Mouse (Mus musculus) spleen, adult 2 months (tissue): ENCODE data around the gene Lmod3. TPM values are rescaled to one million over a fixed set of nuclear protein-coding genes. Genes with fewer than 3 reads are reported as not detected.

Source experiments
- DNase-seq, 2 experiments: peaks; one replicate each; pipeline versions ENCODE4 v3.0.0 to v3.0.0-alpha.2; 2012 to 2021; ENCODE audit warnings: low spot score in 2 of 2, low read depth in 1 of 2
- H3K27ac ChIP-seq: fragments of 200-500 bp; 2 replicates; pipeline ENCODE4 v1.5.1; 2012; ENCODE audit warnings: low read length, inconsistent platforms; ENCODE audit not compliant: insufficient read depth
- H3K27me3 ChIP-seq: fragments of 200-500 bp; 2 replicates; pipeline ENCODE4 v1.6.1; 2012; ENCODE audit warnings: mild to moderate bottlenecking, moderate library complexity, low read length, inconsistent platforms; ENCODE audit not compliant: control insufficient read depth, insufficient read depth
- H3K36me3 ChIP-seq: fragments of 200-500 bp; 2 replicates; pipeline ENCODE4 v1.6.1; 2012; ENCODE audit warnings: mild to moderate bottlenecking, low read length, inconsistent platforms; ENCODE audit not compliant: control insufficient read depth, insufficient read depth
- H3K4me1 ChIP-seq: fragments of 200-500 bp; 2 replicates; pipeline ENCODE4 v1.6.1; 2011; ENCODE audit warnings: inconsistent platforms; ENCODE audit not compliant: control insufficient read depth, insufficient read depth, insufficient read length
- H3K4me3 ChIP-seq: fragments of 200-500 bp; 2 replicates; pipeline ENCODE4 v1.5.1; 2011; ENCODE audit warnings: mild to moderate bottlenecking, inconsistent platforms; ENCODE audit not compliant: insufficient read depth, insufficient read length; ENCODE audit errors: extremely low read depth
- CTCF ChIP-seq: fragments of 200-500 bp; IDR thresholded peaks from 2 replicates; pipeline ENCODE4 v1.5.1; 2011; ENCODE audit warnings: mild to moderate bottlenecking, inconsistent platforms; ENCODE audit not compliant: insufficient read depth, insufficient read length, insufficient replicate concordance; ENCODE audit errors: extremely low read depth
- POLR2A ChIP-seq: fragments of 200-500 bp; IDR thresholded peaks from 2 replicates; pipeline ENCODE4 v1.6.1; 2011; ENCODE audit warnings: low read depth, low read length, inconsistent platforms
- WGBS: fragments of 180-500 bp; shearing (Covaris S2); methylation state at CpG from one replicate; pipeline ENCODE4 v1.1.7; 2018; 5-methylcytosine and 5-hydroxymethylcytosine counted together
- polyA plus RNA-seq: library from polyadenylated mRNA; depleted of rRNA; stranded (reverse); fragments of >200 nt; gene quantifications from 2 replicates; pipeline ENCODE4 v1.2.3, GENCODE M21; 2012; rRNA removed

Lmod3 gene
- not detected in 2 replicates for polyA plus RNA-seq

DNA sequence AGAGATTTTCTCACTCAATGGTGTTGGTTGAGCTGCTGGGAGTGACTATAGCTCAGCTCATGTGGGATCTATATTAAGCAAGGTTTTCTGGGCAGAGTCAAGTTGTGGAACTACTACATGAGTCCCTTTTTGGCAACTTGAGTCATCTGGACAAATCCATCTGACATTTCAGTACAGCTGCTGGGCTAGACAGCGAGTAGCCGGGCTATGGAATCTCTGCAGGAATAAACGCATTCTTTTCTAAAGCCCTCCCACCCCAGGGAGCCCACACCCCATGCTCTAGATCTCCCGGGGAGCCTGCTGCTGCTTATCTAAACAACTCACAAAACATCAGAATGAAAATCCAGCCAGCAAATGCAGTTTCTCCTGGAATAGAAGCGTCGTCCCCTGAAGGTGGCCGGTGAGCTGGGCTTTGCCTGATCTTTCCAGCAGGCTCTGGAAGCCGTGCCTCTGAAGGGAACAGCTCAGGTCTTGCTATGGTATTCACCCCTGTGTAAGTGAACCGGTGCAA is at the start of gene Lmod3:
Lmod3 (minus strand) TSS at position 49 of the 511 bp plus-strand sequence.
- 85% methylated on average over 9 of the region's 9 CpGs for WGBS
- TF ChIP-seq CTCF (no peak), POLR2A (no peak)
- Histone ChIP-seq H3K27ac (no peak within 1 kb of the TSS), H3K4me3 (no peak within 1 kb of the TSS), H3K27me3 (no peaks in the 10 kb centered on the region), H3K4me1 (no peaks in the 10 kb centered on the region), H3K36me3 (no peaks in the 10 kb centered on the region)
- no peak for DNase-seq

DNA sequence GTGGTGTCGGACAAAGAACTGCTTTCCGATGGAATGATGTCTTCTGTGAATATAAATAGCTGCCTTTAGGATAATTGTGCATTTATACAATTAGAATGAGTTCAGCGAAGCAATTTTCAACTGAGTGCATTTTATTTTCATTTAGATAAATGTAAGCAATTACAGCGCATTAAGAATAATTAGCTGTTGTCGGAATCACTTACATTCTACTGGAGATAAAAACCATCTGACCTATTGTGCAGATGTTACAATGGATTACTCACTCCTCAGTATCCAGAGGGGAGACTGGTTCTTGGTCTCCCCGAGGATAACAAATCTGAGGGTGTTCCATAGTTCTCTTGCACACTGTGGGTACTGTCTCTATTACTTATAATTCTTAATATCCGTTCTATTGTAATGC is 49.7 kb upstream of the Lmod3 start:
- TF ChIP-seq CTCF, result no peak
- no peak for DNase-seq
- Histone ChIP-seq H3K36me3 (no peaks in the 10 kb centered on the region), H3K27me3 (no peaks in the 10 kb centered on the region), H3K27ac (no peak overlapping the region), H3K4me1 (no peaks in the 10 kb centered on the region), H3K4me3 (no peak overlapping the region)
- WGBS, result 92% methylated on average over 7 of the region's 7 CpGs

DNA sequence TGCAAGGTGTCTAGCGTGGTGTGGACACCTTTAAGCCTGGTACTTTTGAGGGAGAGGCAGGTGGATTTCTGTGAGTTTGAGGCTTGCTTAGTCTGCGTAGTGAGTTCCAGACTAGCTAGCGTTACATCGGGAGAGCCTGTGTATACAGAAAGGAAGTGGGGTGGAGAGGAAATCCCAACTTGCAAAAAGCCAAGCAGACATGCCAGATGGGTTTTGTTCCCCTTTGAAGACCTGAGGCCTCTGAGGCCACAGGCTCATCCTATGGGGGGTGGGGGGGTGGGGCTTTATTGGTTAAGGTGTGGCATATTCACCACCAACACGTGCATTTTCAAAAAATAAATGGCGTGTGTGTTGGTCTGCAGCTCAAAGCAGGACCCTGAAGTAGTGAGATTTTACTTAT is 48.1 kb upstream of the Lmod3 start:
- DNase-seq, result no peak
- 22% methylated on average over 6 of the region's 6 CpGs for WGBS
- no peaks in the 10 kb centered on the region for H3K36me3 ChIP-seq
- H3K27ac ChIP-seq, result no peak overlapping the region
- H3K27me3 ChIP-seq, result no peaks in the 10 kb centered on the region
- TF ChIP-seq POLR2A, result no peak
- no peak for TF ChIP-seq CTCF
- no peaks in the 10 kb centered on the region for H3K4me1 ChIP-seq
- no peak overlapping the region for H3K4me3 ChIP-seq

DNA sequence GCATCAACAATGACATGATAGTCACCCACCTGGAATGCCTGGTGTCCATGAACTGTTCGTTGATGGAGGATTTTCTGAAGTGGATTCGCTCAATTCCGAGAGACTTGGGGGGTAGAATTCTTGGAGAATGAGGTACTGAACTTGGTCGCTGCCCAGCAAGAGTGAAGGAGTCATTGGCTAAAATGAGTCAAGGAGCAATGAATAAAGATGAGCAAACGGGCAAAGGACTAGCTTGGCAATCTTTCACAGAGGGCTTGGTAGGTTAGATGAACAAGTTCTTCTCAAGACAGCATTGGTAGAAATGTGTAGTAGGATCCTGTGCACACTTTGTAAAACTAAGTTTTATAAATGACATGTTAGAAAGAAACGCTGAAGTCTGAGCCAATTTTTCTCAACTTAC is 47.6 kb upstream of the Lmod3 start:
- no peaks in the 10 kb centered on the region for H3K27me3 ChIP-seq
- H3K4me1 ChIP-seq, result no peaks in the 10 kb centered on the region
- TF ChIP-seq CTCF (no peak), POLR2A (no peak)
- no peak overlapping the region for H3K4me3 ChIP-seq
- H3K36me3 ChIP-seq, result no peaks in the 10 kb centered on the region
- no peak overlapping the region for H3K27ac ChIP-seq
- 86% methylated on average over 6 of the region's 6 CpGs for WGBS
- DNase-seq, result no peak

DNA sequence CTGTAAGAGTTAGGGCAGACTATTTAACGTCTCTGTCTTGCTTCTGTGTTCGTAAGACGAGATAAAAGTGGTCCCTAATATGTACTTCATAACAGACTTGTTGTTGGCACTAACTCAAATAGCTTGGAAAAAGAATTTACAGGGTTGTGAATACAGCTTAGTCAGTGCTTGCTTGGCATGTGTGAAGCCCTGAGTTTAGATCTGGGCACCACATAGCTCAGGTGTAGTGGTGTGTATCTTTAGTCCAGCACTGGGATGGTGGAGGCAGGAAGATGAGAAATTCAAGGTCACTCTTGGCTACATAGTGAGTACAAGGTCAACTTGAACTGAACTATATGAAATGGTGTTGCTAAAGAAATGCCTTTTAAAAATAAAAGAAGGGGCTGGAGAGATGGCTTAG is 44.6 kb upstream of the Lmod3 start:
- H3K36me3 ChIP-seq, result no peaks in the 10 kb centered on the region
- WGBS, result 82% methylated on average over 3 of the region's 3 CpGs
- H3K27me3 ChIP-seq, result no peaks in the 10 kb centered on the region
- no peak for TF ChIP-seq POLR2A
- no peak for TF ChIP-seq CTCF
- no peak overlapping the region for H3K4me3 ChIP-seq
- H3K4me1 ChIP-seq, result peaks cover 7% of the 10 kb centered on the region; the same call in 1 of the 2 replicates
- no peak for DNase-seq
- no peak overlapping the region for H3K27ac ChIP-seq

DNA sequence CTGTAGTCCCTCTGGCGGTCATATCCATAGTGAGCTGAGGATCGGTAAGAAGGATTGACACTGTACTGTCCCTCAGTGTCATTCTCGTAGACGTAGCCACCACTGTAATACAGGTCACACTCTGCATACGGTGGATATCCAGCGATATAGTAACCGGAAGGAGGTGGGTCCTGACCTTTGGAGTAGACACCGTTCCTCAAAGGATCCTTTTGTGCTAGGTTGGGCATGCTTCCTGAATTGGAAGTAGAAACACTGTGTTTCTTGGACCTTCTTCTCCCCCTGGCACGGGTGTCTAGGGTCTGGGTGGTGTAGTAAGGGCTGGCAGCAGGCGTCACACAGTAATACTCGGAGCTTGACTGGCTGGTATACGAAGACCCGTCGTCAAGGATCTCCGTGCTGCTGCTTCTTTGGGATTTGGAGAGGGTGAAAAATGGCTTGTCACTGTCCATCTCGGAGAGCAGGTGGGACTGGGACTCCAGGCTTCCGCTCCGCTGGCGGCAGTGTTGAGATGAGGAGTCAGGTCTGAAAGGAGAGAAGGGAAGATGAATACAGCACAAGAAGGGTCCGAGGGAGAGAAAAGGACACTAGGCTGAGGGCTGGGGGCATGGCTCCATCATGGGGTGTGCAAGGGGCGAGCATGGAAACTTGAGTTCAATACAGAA is 43.4 kb upstream of the Lmod3 start:
- Histone ChIP-seq H3K4me3 (no peak overlapping the region), H3K36me3 (no peaks in the 10 kb centered on the region), H3K27me3 (no peaks in the 10 kb centered on the region), H3K27ac (no peak overlapping the region), H3K4me1 (peaks cover 7% of the 10 kb centered on the region; the same call in 1 of the 2 replicates)
- no peak for DNase-seq
- 94% methylated on average over 21 of the region's 21 CpGs for WGBS
- TF ChIP-seq POLR2A (no peak), CTCF (no peak)

DNA sequence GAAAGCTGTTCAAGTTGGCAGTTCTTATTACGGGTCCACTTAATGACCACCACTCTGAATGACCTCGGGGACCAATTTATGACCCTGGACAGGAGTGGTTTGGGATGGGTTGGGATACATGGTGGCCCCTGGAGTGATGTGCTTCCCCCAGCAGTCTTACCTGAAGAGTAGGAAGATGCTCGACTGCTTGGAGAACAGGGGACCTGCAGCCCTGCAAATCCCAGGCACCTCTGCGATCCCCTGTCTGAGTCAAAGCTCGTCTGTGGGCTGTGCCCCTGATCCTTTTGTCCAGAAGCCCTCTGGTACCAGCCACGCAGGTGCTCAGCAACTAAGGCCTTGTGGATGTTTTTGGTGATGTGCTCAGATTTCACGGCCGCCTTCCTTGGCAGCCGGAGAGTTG is 42.9 kb upstream of the Lmod3 start:
- no peak for DNase-seq
- TF ChIP-seq CTCF, result no peak
- no peak for TF ChIP-seq POLR2A
- peaks cover 7% of the 10 kb centered on the region; the same call in 1 of the 2 replicates for H3K4me1 ChIP-seq
- no peak overlapping the region for H3K4me3 ChIP-seq
- WGBS, result 88% methylated on average over 9 of the region's 9 CpGs
- no peak overlapping the region for H3K27ac ChIP-seq
- H3K36me3 ChIP-seq, result no peaks in the 10 kb centered on the region
- no peaks in the 10 kb centered on the region for H3K27me3 ChIP-seq
